Mouse (Mus musculus) G1E (cell line): Measurements from ENCODE around the gene Sart3. TPM values are rescaled to one million over a fixed set of nuclear protein-coding genes. Genes with fewer than 3 reads are reported as not detected.

Experiments used
- ATAC-seq: 2 replicates; pipeline ENCODE4 v1.8.0; 2016; ENCODE audit warnings: mild to moderate bottlenecking; ENCODE audit not compliant: insufficient number of reproducible peaks, poor library complexity, low FRiP score, severe bottlenecking; ENCODE audit errors: extremely low read depth
- DNase-seq: peaks from one replicate; pipeline ENCODE4 v3.0.0; 2012; ENCODE audit warnings: low spot score
- H3K27me3 ChIP-seq: 2 replicates; pipeline ENCODE4 v1.6.1; 2012; ENCODE audit warnings: mild to moderate bottlenecking, low read length, inconsistent platforms; ENCODE audit not compliant: insufficient read depth
- H3K36me3 ChIP-seq: replicated peaks from 2 replicates; pipeline ENCODE3; 2012; ENCODE audit warnings: mild to moderate bottlenecking, inconsistent platforms
- H3K4me1 ChIP-seq: 2 replicates; pipeline ENCODE4 v1.6.1; 2012; ENCODE audit warnings: low read depth, low read length, inconsistent platforms, mixed read lengths; ENCODE audit not compliant: insufficient read depth
- H3K4me3 ChIP-seq: 2 replicates; pipeline ENCODE4 v1.5.1; 2012; ENCODE audit warnings: low read depth, mild to moderate bottlenecking, inconsistent platforms, low read length, moderate library complexity, mixed read lengths
- H3K9me3 ChIP-seq: replicated peaks from 2 replicates; pipeline ENCODE4 v1.6.1; 2012; ENCODE audit warnings: inconsistent platforms
- CTCF ChIP-seq: IDR thresholded peaks from 2 replicates; pipeline ENCODE4 v1.5.1; 2012; ENCODE audit warnings: low read depth, low read length, inconsistent platforms, mixed read lengths
- GATA1 ChIP-seq: IDR thresholded peaks from 2 replicates; pipeline ENCODE4 v1.6.1; 2012; ENCODE audit warnings: borderline replicate concordance, low read length, inconsistent platforms, mixed read lengths
- GATA2 ChIP-seq: IDR thresholded peaks from 2 replicates; pipeline ENCODE4 v1.6.1; 2012; ENCODE audit warnings: low read depth, low read length, inconsistent platforms, borderline replicate concordance
- POLR2AphosphoS5 ChIP-seq: IDR thresholded peaks from 2 replicates; pipeline ENCODE4 v1.6.1; 2012; ENCODE audit warnings: low read depth, low read length, inconsistent platforms; ENCODE audit not compliant: insufficient replicate concordance
- TAL1 ChIP-seq: conservative IDR thresholded peaks from 2 replicates; pipeline ENCODE4 v1.6.1; 2012; ENCODE audit warnings: low read depth, low read length, inconsistent platforms, mixed read lengths
- polyA plus RNA-seq: library from polyadenylated mRNA; stranded (reverse); fragments of >175 nt; gene quantifications from 2 replicates; pipeline ENCODE4 v1.2.3, GENCODE M21; 2012
- total RNA-seq, 2 experiments: library from RNA; stranded (forward) in 1 of 2; stranded (reverse) in 1 of 2; fragments of 200-1000 nt in 1 of 2; fragments of >200 nt in 1 of 2; fragmentation: Nextera tagmentation in 1 of 2; gene quantifications; 2 replicates each; pipeline ENCODE4 v1.2.3; 2014 to 2017

The Sart3 gene
- total and polyA plus RNA-seq, 3 experiments = 19.0 to 52.6 (median 32.6) TPM

DNA sequence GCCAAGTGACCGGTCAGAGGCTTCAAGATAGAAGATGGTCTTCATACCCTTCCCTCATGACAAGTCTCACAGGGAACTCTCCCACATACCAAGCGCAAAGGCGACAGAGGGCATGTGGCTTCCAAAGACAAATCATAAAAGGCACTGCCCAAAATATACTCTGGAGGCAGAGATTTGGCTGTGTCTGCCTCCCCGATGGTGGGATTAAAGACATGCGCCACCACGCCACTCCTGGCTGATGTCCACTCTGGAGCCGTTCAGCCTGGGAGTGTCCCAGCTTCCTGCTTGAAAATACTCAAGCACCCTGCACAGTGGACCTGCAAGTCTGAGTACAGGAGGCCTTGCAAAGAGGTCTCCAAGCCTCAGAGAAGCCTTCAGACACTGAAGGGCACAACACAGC lies 41.1 kb downstream of the Sart3 start:
- H3K4me1 ChIP-seq = peaks cover 14% of the 10 kb centered on the region
- no peak for DNase-seq
- TF ChIP-seq GATA2 (no peak), POLR2AphosphoS5 (no peak), TAL1 (no peak), CTCF (no peak), GATA1 (no peak)
- no peaks in the 10 kb centered on the region for H3K36me3 ChIP-seq
- H3K4me3 ChIP-seq = no peak overlapping the region
- H3K9me3 ChIP-seq = peaks cover 3% of the 10 kb centered on the region; the same call in 1 of the 2 replicates
- no peaks in the 10 kb centered on the region; the same call in 1 of the 2 replicates for H3K27me3 ChIP-seq
- no peak for ATAC-seq

DNA sequence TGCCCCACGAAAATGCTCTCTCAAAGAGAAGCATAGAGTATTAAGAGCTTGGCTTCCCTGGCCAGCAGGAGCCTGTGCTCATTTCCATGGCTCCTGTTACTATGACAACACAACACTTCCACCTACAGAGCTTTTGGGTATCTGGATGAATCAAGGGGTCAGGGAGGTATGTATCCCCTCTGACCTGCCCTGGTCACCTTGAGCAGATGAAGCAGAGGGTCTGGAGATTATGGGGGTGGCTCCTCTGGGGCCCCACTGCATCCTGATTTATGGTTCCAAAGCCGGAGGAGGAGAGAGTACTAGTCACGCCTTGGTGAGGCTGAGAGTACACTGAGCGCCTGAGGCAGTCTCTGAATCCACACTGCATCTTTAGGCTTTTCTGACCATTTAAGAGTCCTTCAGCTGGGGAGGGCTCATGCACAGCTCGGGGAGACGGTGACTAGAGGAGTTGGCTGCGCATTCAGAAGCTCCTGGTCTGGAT lies 41.6 kb downstream of the Sart3 start:
- Histone ChIP-seq H3K36me3 (no peaks in the 10 kb centered on the region), H3K4me1 (peaks cover 13% of the 10 kb centered on the region), H3K27me3 (no peaks in the 10 kb centered on the region; the same call in 1 of the 2 replicates), H3K4me3 (no peak overlapping the region), H3K9me3 (peaks cover 3% of the 10 kb centered on the region; the same call in 1 of the 2 replicates)
- TF ChIP-seq POLR2AphosphoS5 (no peak), TAL1 (no peak)
- ATAC-seq (no peak), DNase-seq (no peak)

DNA sequence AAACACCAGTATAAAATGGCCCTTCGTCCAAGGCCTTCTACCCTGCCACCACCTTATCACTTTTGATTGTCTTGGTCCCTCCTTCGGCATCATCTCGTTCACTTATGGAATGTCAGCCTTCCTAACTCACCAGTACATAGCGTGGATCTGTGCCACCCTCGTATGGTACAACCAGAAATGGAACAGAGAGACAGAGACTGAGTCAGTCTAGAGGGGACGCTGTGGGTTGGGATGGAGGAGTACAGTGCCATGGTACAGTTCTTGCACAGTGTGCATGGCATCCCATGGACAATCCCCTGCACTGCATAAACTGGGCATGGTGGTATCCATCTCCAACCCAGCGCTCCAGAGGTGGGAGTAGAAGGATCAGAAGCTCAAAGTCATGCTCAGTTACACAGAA lies 43.6 kb downstream of the Sart3 start:
- Histone ChIP-seq H3K36me3 (no peaks in the 10 kb centered on the region), H3K4me3 (no peak overlapping the region), H3K9me3 (peaks cover 9% of the 10 kb centered on the region), H3K27me3 (no peaks in the 10 kb centered on the region; the same call in 1 of the 2 replicates), H3K4me1 (no peaks in the 10 kb centered on the region)
- ATAC-seq (no peak), DNase-seq (no peak)
- no peak for TF ChIP-seq CTCF
- TF ChIP-seq POLR2AphosphoS5 = no peak
- no peak for TF ChIP-seq GATA1
- TF ChIP-seq GATA2 = no peak
- no peak for TF ChIP-seq TAL1

- DNase-seq (no peak), ATAC-seq (no peak)
- Histone ChIP-seq H3K36me3 (no peaks in the 10 kb centered on the region), H3K4me1 (no peaks in the 10 kb centered on the region), H3K27me3 (no peaks in the 10 kb centered on the region; the same call in 1 of the 2 replicates), H3K9me3 (peaks cover 12% of the 10 kb centered on the region), H3K4me3 (no peak overlapping the region)
- TF ChIP-seq GATA1 (no peak), TAL1 (no peak), CTCF (no peak), GATA2 (no peak), POLR2AphosphoS5 (no peak)
Observed at GRCm38 (mm10) chr5:113728011-113728410, 44.3 kb downstream of the Sart3 start.

DNA sequence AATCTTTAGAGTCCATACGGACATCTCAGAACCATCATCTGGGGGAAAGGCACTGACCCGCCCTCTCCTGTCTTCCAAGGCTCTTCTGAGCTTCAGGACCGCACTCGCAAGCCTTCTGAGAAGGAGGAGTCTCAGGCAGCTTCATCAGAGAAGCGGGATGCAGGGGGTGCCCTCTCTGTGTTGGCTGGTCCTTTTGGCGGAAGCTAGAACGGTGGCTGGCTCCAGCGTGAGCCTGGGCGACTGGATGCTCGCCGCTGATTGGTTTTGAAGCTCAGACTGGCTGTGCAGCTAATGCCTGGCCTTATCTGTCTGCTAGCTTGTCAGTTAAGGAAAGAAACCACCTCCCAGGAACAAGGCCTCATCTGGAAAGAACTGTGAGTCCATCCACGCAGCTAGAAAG lies 45.1 kb downstream of the Sart3 start:
- no peak for ATAC-seq
- H3K4me1 ChIP-seq = no peaks in the 10 kb centered on the region
- TF ChIP-seq GATA1 (no peak), CTCF (no peak), GATA2 (no peak), TAL1 (no peak), POLR2AphosphoS5 (no peak)
- H3K27me3 ChIP-seq = no peaks in the 10 kb centered on the region; the same call in 1 of the 2 replicates
- H3K4me3 ChIP-seq = no peak overlapping the region
- no peaks in the 10 kb centered on the region for H3K36me3 ChIP-seq
- H3K9me3 ChIP-seq = peaks cover 19% of the 10 kb centered on the region
- no peak for DNase-seq

DNA sequence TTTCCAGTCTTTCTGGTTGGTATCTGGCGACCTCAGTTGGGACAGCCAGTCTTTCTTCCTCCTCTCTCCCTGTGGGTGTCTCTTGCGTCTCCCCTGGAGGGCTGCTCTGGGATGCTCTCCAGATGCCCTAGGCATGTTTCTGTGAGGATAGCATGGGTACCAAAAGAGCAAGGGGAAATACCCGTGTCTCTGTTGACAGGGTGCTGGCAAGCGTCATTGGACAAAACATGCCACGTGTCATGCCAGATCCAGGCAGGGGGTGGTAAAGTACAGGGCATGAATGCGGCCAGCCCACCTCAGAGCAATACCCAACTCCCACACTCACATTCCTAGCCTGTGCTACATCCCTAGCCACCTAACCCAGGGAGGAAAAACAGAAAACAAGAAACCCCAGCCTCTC lies 45.7 kb downstream of the Sart3 start:
- no peak for DNase-seq
- Histone ChIP-seq H3K27me3 (no peaks in the 10 kb centered on the region; the same call in 1 of the 2 replicates), H3K9me3 (peaks cover 24% of the 10 kb centered on the region), H3K4me1 (no peaks in the 10 kb centered on the region), H3K4me3 (no peak overlapping the region), H3K36me3 (no peaks in the 10 kb centered on the region)
- ATAC-seq = no peak
- no peak for TF ChIP-seq GATA1
- TF ChIP-seq POLR2AphosphoS5 = no peak
- TF ChIP-seq TAL1 = no peak
- no peak for TF ChIP-seq GATA2
- TF ChIP-seq CTCF = no peak

- Histone ChIP-seq H3K36me3 (no peaks in the 10 kb centered on the region), H3K4me1 (no peaks in the 10 kb centered on the region), H3K9me3 (peaks cover 25% of the 10 kb centered on the region), H3K27me3 (no peaks in the 10 kb centered on the region; the same call in 1 of the 2 replicates), H3K4me3 (no peak overlapping the region)
- DNase-seq (no peak), ATAC-seq (no peak)
- TF ChIP-seq CTCF = no peak
- TF ChIP-seq POLR2AphosphoS5 = no peak
- no peak for TF ChIP-seq GATA2
- no peak for TF ChIP-seq GATA1
- no peak for TF ChIP-seq TAL1
Observed at GRCm38 (mm10) chr5:113725417-113725816, 46.9 kb downstream of the Sart3 start.
